Mouse (Mus musculus) thymus, postnatal 36 days (tissue): ENCODE measurements around the gene Kcnh5.

ENCODE experiments used
- DNase-seq, 2 experiments: peaks; one replicate each; pipeline ENCODE4 v3.0.0; 2022; ENCODE audit warnings: mixed read lengths in 2 of 2

The Kcnh5 gene

GRCm38 (mm10) chr12:74951124-74952115 lies 225.7 kb downstream of the Kcnh5 start:
- no peak for DNase-seq

- no peak for DNase-seq
Observed at GRCm38 (mm10) chr12:74901331-74901730, 275.8 kb downstream of the Kcnh5 start.

GRCm38 (mm10) chr12:74900777-74901176 lies 276.4 kb downstream of the Kcnh5 start:
- no peak for DNase-seq

- DNase-seq, result no peak
Observed at GRCm38 (mm10) chr12:74899055-74899454, 278.1 kb downstream of the Kcnh5 start.

- DNase-seq, result no peak
Observed at GRCm38 (mm10) chr12:74898211-74898610, 278.9 kb downstream of the Kcnh5 start.

- no peak for DNase-seq
Observed at GRCm38 (mm10) chr12:74894870-74895423, 282.2 kb downstream of the Kcnh5 start.

GRCm38 (mm10) chr12:74889419-74889818 lies 287.7 kb downstream of the Kcnh5 start:
- no peak for DNase-seq

- no peak for DNase-seq
Observed at GRCm38 (mm10) chr12:74887064-74887463, 290.1 kb downstream of the Kcnh5 start.

GRCm38 (mm10) chr12:74881344-74881743 lies 295.8 kb downstream of the Kcnh5 start:
- DNase-seq, result no peak

GRCm38 (mm10) chr12:74855666-74856065 lies 321.5 kb downstream of the Kcnh5 start:
- no peak for DNase-seq

- no peak for DNase-seq
Observed at GRCm38 (mm10) chr12:74854263-74854662, 322.9 kb downstream of the Kcnh5 start.

GRCm38 (mm10) chr12:74850323-74850722 lies 326.8 kb downstream of the Kcnh5 start:
- no peak for DNase-seq

GRCm38 (mm10) chr12:74849912-74850311 lies 327.2 kb downstream of the Kcnh5 start:
- DNase-seq, result no peak

- no peak for DNase-seq
Observed at GRCm38 (mm10) chr12:74848611-74849347, 328.4 kb downstream of the Kcnh5 start.
